Comparison of ENCODE assay signal across 12 mouse cellular contexts in the genomic region with DNA sequence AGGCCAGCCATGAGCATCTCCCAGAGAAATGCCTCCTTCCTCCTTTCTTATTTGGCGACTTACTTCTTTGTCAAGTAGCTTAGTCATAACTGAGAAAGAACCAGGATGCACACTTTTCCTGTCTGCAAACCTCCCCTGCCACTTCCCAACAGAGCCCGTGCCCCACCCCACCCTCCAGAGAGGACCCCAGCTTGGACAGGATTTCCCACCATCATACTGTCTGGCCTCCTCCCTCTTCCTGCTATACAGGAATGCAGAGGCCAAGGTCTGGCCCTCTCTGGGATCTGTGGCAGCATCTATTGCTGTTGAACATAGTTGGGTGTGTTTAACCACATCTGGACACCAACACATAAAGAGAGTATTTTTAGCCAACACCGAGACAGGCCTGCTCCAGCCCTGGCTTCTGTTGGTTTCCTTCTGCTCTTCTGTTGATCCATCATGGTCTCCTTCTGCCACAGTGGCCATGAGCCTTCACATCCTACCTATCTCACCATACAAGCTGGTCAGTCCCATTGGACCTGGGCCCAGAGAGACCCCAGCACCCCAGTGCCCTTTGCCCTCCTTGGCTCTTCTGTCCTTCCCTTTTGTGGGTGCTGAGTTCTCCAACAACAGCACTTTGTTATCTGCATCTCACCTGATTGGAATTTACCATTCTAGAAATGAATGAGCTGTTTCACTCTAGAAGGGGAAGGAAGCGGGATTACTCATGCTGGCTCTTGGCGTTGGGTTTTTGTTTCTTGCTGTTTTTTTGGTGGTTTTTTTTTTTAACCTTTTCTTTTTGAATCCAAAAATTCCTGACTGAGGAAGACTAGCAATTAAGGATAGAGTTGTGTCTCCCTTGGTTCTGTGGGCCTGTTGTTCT. TPM values are rescaled to one million over a fixed set of nuclear protein-coding genes. Genes with fewer than 3 reads are reported as not detected.
DNase-seq lines count a peak whose midpoint lies in the region; ATAC-seq and TF ChIP-seq lines count a peak whose summit lies in the region.
"Had no signal": no experiment of that assay in that cellular context is flagged by ENCODE, and none has a peak within 500 bp of the region (broad histone marks: within the 10 kb centered on the region; RNA-seq: fewer than 3 reads in every experiment).

No protein-coding gene starts in this region.

- H3K4me1 ChIP-seq in liver, adult 2 months (ENCODE audit: control insufficient read depth, insufficient read depth, low read length), result peaks cover 9% of the 10 kb centered on the region
- peaks cover 83% of the 10 kb centered on the region for H3K4me1 ChIP-seq in heart, postnatal 0 days (ENCODE audit: control insufficient read depth, insufficient read depth)
- peaks cover 23% of the 10 kb centered on the region for H3K4me1 ChIP-seq in limb, embryonic 10.5 days
- H3K4me1 ChIP-seq: midbrain, embryonic 13.5 days had no signal

- no peak overlapping the region for H3K9ac ChIP-seq in liver, adult 2 months (ENCODE audit: low read depth, low read length)
- no peak overlapping the region for H3K9ac ChIP-seq in heart, postnatal 0 days (replicated peaks; ENCODE audit: low read depth, low read length)
- H3K9ac ChIP-seq: forebrain, postnatal 0 days; midbrain, embryonic 13.5 days had no signal

- no peak for TF ChIP-seq CTCF in liver, adult 2 months (IDR thresholded peaks at IDR 0.05; ENCODE audit: low read depth, low read length)
- TF ChIP-seq CTCF in heart, postnatal 0 days (IDR thresholded peaks at IDR 0.05; ENCODE audit: low read depth), result no peak

- intact Hi-C loops in left cerebral cortex, postnatal 25 days (cut with DNase I), result no loop called here

- peak; percentile 60 for DNase-seq in adrenal gland, adult 2 months
- DNase-seq in adrenal gland, adult 8-10 months, result no peak
- DNase-seq in liver, adult 2 months (ENCODE audit: extremely low read depth, low read depth, low spot score), result no peak
- DNase-seq in liver, result no peak
- DNase-seq in heart, postnatal 0 days (ENCODE audit: low spot score), result no peak
- peak; percentile 59 to 68 for DNase-seq in lung, postnatal 4 days
- DNase-seq in left cerebral cortex, postnatal 25 days (ENCODE audit: low spot score in 2 of 2), result no peak
- no peak for DNase-seq in limb, embryonic 10.5 days (ENCODE audit: low spot score)
- DNase-seq: cerebellum, adult 9-10 months; forebrain, postnatal 0 days had no signal

- TF ChIP-seq EP300 in heart, postnatal 0 days (IDR thresholded peaks at IDR 0.05; ENCODE audit: low read depth), result peak; percentile 60; the same call in 1 of the 2 replicates

- no peaks in the 10 kb centered on the region for H3K79me2 ChIP-seq in liver, adult 2 months (ENCODE audit: control insufficient read depth, insufficient read depth, low read length)

- no peaks in the 10 kb centered on the region for H3K36me3 ChIP-seq in liver, adult 2 months (ENCODE audit: control insufficient read depth, insufficient read depth, low read length)
- peaks cover 18% of the 10 kb centered on the region for H3K36me3 ChIP-seq in heart, postnatal 0 days (replicated peaks; ENCODE audit: control insufficient read depth, insufficient read depth, low read length)
- peaks cover 19% of the 10 kb centered on the region for H3K36me3 ChIP-seq in limb, embryonic 10.5 days
- H3K36me3 ChIP-seq: midbrain, embryonic 13.5 days had no signal

- TF ChIP-seq POLR2A in liver, adult 2 months (IDR thresholded peaks at IDR 0.05; ENCODE audit: extremely low read depth, insufficient read depth, low read length), result no peak

- H3K9me3 ChIP-seq in heart, postnatal 0 days (replicated peaks; ENCODE audit: control insufficient read depth, low read length), result no peaks in the 10 kb centered on the region
- no peaks in the 10 kb centered on the region for H3K9me3 ChIP-seq in limb, embryonic 10.5 days (replicated peaks)
- H3K9me3 ChIP-seq: midbrain, embryonic 13.5 days had no signal

- peak; percentile 60 for ATAC-seq in heart, postnatal 0 days (ENCODE audit: insufficient read depth, low read depth)
- ATAC-seq: forebrain, postnatal 0 days; intestine, postnatal 0 days; midbrain, embryonic 13.5 days had no signal

- no peak overlapping the region for H3K4me3 ChIP-seq in liver, adult 2 months (ENCODE audit: insufficient read depth, low read depth, low read length)
- no peak overlapping the region for H3K4me3 ChIP-seq in heart, postnatal 0 days (ENCODE audit: low read depth, low read length)
- H3K4me3 ChIP-seq in limb, embryonic 10.5 days, result no peak overlapping the region
- H3K4me3 ChIP-seq: midbrain, embryonic 13.5 days had no signal

- no peaks in the 10 kb centered on the region for H3K27me3 ChIP-seq in liver, adult 2 months (ENCODE audit: control insufficient read depth, insufficient read depth, low read length)
- no peaks in the 10 kb centered on the region for H3K27me3 ChIP-seq in heart, postnatal 0 days (ENCODE audit: control insufficient read depth, insufficient read depth, low read length)
- no peaks in the 10 kb centered on the region for H3K27me3 ChIP-seq in limb, embryonic 10.5 days (ENCODE audit: low read depth, poor library complexity, severe bottlenecking)
- H3K27me3 ChIP-seq: midbrain, embryonic 13.5 days had no signal

- H3K4me2 ChIP-seq in heart, postnatal 0 days (ENCODE audit: low read depth, low read length), result no peak overlapping the region
- H3K4me2 ChIP-seq: midbrain, embryonic 13.5 days had no signal

- 0 out of 2 replicates have a peak overlapping the region, but pooled peaks have one; percentile 5 for H3K27ac ChIP-seq in liver, adult 2 months (replicated peaks; ENCODE audit: insufficient read depth, low read depth, low read length)
- peak overlapping the region; percentile 82 for H3K27ac ChIP-seq in heart, postnatal 0 days (ENCODE audit: low read depth)
- H3K27ac ChIP-seq in limb, embryonic 10.5 days, result no peak overlapping the region; the same call in 1 of the 2 replicates
- H3K27ac ChIP-seq: midbrain, embryonic 13.5 days had no signal

- WGBS in liver, adult 2 months, result 82% methylated on average over 5 of the region's 5 CpGs
- WGBS in heart, postnatal 0 days, result 64% methylated on average over 5 of the region's 5 CpGs
- WGBS in limb, embryonic 10.5 days, result 87% methylated on average over 5 of the region's 5 CpGs

RNA-seq across cellular contexts. Expression of gene Col4a1, which starts 10.3 kb away (rescaled TPM):
- total RNA-seq in adrenal gland, adult 2 months (2021), result 100 to 1,000 TPM; 260 to 455 TPM
- 293 and 303 TPM in 2 replicates for polyA plus RNA-seq in adrenal gland, adult 2 months (2012; rRNA removed)
- total RNA-seq in adrenal gland, adult 8-10 months (2022), result 100 to 1,000 TPM; 276 to 357 (median 298) TPM
- 25.7 and 28.3 TPM in 2 replicates for total RNA-seq in liver, adult 2 months (2014; rRNA removed)
- polyA plus RNA-seq in liver, adult 2 months (2012; rRNA removed), result 21.8 and 29.1 TPM in 2 replicates
- 921 and 1,061 TPM in 2 replicates for total RNA-seq in heart, postnatal 0 days (2014; rRNA removed; ENCODE audit: low replicate concordance)
- 163 and 191 TPM in 2 replicates for polyA plus RNA-seq in heart, postnatal 0 days (2015; fragmentation: Nextera tagmentation; extraction: Ambion mirVana)
- 10 to 100 TPM; 55.5 to 63.1 TPM for total RNA-seq in left cerebral cortex, postnatal 25 days (2021)
- 141 and 145 TPM in 2 replicates for polyA plus RNA-seq in limb, embryonic 10.5 days (2016; fragmentation: Nextera tagmentation; extraction: Ambion mirVana)

RNA-seq across cellular contexts. Expression of gene Col4a2, which starts 10.3 kb away (rescaled TPM):
- 100 to 1,000 TPM; 127 to 193 TPM for total RNA-seq in adrenal gland, adult 2 months (2021)
- polyA plus RNA-seq in adrenal gland, adult 2 months (2012; rRNA removed), result 114 and 115 TPM in 2 replicates
- 100 to 1,000 TPM; 122 to 162 (median 137) TPM for total RNA-seq in adrenal gland, adult 8-10 months (2022)
- total RNA-seq in liver, adult 2 months (2014; rRNA removed), result 7.7 and 10.9 TPM in 2 replicates
- 6.1 and 8.0 TPM in 2 replicates for polyA plus RNA-seq in liver, adult 2 months (2012; rRNA removed)
- 315 and 329 TPM in 2 replicates for total RNA-seq in heart, postnatal 0 days (2014; rRNA removed; ENCODE audit: low replicate concordance)
- 87.7 and 98.5 TPM in 2 replicates for polyA plus RNA-seq in heart, postnatal 0 days (2015; fragmentation: Nextera tagmentation; extraction: Ambion mirVana)
- 10 to 100 TPM; 47.5 to 52.4 TPM for total RNA-seq in left cerebral cortex, postnatal 25 days (2021)
- 53.0 and 53.6 TPM in 2 replicates for polyA plus RNA-seq in limb, embryonic 10.5 days (2016; fragmentation: Nextera tagmentation; extraction: Ambion mirVana)

Comparison
In these comparisons a context has a peak if more than half of its experiments do, and no peak if none do; other contexts are left out.
1. DNase-seq: peak in adrenal gland, adult 2 months (single experiment) and lung, postnatal 4 days (2 of 2); none in adrenal gland, adult 8-10 months (single experiment), liver, adult 2 months (single experiment), liver (single experiment), heart, postnatal 0 days (single experiment), left cerebral cortex, postnatal 25 days (0 of 2) and limb, embryonic 10.5 days (single experiment).